Mouse (Mus musculus): ENCODE measurements around the gene Sprr1a.
"Not testable (repeated sequence)": the region's sequence is repeated elsewhere in the genome, so short reads cannot be mapped to it uniquely, and the experiment has no call there.

The Sprr1a gene

GRCm38 (mm10) chr3:92485863-92486262, at the start of gene Sprr1a:
TSS of gene Sprr1a (minus strand) at chr3:92485895.
- DNase-seq (ENCODE audit: extremely low read depth, insufficient read length, low spot score): peak; percentile 42

- DNase-seq (ENCODE audit: extremely low read depth, insufficient read length, low spot score): no peak
Observed at GRCm38 (mm10) chr3:92534411-92534810, 48.7 kb upstream of the Sprr1a start, which contains the start of gene 2310046K23Rik. TSS of gene 2310046K23Rik (minus strand) at chr3:92534511.

GRCm38 (mm10) chr3:92512325-92512724, 26.6 kb upstream of the Sprr1a start:
- DNase-seq (ENCODE audit: extremely low read depth, insufficient read length, low spot score): no peak

- DNase-seq (ENCODE audit: extremely low read depth, insufficient read length, low spot score): no peak
Observed at GRCm38 (mm10) chr3:92510786-92511185, 25.1 kb upstream of the Sprr1a start.

GRCm38 (mm10) chr3:92508185-92508584, 22.5 kb upstream of the Sprr1a start:
- DNase-seq (ENCODE audit: extremely low read depth, insufficient read length, low spot score): no peak

GRCm38 (mm10) chr3:92503528-92503927, 17.8 kb upstream of the Sprr1a start:
- DNase-seq (ENCODE audit: extremely low read depth, insufficient read length, low spot score): no peak

GRCm38 (mm10) chr3:92500393-92500792, 14.7 kb upstream of the Sprr1a start, which contains the start of gene Sprr4:
TSS of gene Sprr4 (minus strand) at chr3:92500493.
- DNase-seq (ENCODE audit: extremely low read depth, insufficient read length, low spot score): no peak

- not testable (repeated sequence) for DNase-seq (ENCODE audit: extremely low read depth, insufficient read length, low spot score)
Observed at GRCm38 (mm10) chr3:92490262-92490661, 4.6 kb upstream of the Sprr1a start.

- no peak for DNase-seq (ENCODE audit: extremely low read depth, insufficient read length, low spot score)
Observed at GRCm38 (mm10) chr3:92486307-92486706, 612 bp upstream of the Sprr1a start.

- DNase-seq (ENCODE audit: extremely low read depth, insufficient read length, low spot score): not testable (repeated sequence)
Observed at GRCm38 (mm10) chr3:92481249-92481648, 4.4 kb downstream of the Sprr1a start.

GRCm38 (mm10) chr3:92470111-92470510, 15.6 kb downstream of the Sprr1a start:
- no peak for DNase-seq (ENCODE audit: extremely low read depth, insufficient read length, low spot score)

GRCm38 (mm10) chr3:92467424-92467823, 18.3 kb downstream of the Sprr1a start:
- DNase-seq (ENCODE audit: extremely low read depth, insufficient read length, low spot score): peak; percentile 11

GRCm38 (mm10) chr3:92466576-92466975, 19.1 kb downstream of the Sprr1a start:
- peak; percentile 14 for DNase-seq (ENCODE audit: extremely low read depth, insufficient read length, low spot score)

GRCm38 (mm10) chr3:92458620-92459019, 27.1 kb downstream of the Sprr1a start, which contains the start of gene Sprr3:
TSS of gene Sprr3 (minus strand) at chr3:92458720.
- no peak for DNase-seq (ENCODE audit: extremely low read depth, insufficient read length, low spot score)

GRCm38 (mm10) chr3:92455151-92455550, 30.5 kb downstream of the Sprr1a start:
- no peak for DNase-seq (ENCODE audit: extremely low read depth, insufficient read length, low spot score)

- DNase-seq (ENCODE audit: extremely low read depth, insufficient read length, low spot score): no peak
Observed at GRCm38 (mm10) chr3:92440177-92440576, 45.5 kb downstream of the Sprr1a start.

- no peak for DNase-seq (ENCODE audit: extremely low read depth, insufficient read length, low spot score)
Observed at GRCm38 (mm10) chr3:92438689-92439088, 47.0 kb downstream of the Sprr1a start, which contains the start of gene Sprr1b. TSS of gene Sprr1b (minus strand) at chr3:92438789.
